Mouse (Mus musculus) megakaryocyte, embryonic 14.5 days (primary cell): ENCODE results near the gene Lpcat2.

Experiments used
- FLI1 ChIP-seq: IDR thresholded peaks from 2 replicates; pipeline ENCODE4 v1.6.1; 2012; ENCODE audit warnings: low read length, inconsistent platforms, mixed read lengths
- GATA1 ChIP-seq: IDR thresholded peaks from 3 replicates; pipeline ENCODE4 v1.6.1; 2012; ENCODE audit warnings: mixed read lengths, low read length, inconsistent platforms, borderline replicate concordance

DNA sequence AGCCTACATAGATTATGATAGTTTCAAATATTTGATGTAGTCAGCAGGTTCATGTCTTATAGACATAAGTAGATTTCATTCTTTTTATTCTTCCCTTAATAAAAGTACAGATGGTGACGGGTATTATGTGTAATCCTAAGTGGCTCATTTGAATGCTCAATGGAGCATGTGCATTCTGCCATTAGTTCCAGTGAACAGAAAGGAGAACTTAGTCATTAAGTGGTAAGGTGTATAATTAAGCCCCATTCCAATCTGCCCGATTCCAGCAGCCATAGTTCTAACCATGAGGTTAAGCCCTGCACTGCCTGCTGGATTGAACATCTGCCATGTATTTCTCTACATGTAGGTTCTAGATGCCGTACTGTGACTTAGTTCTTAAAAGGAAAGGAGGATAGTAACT is 66.6 kb downstream of the Lpcat2 start:
- TF ChIP-seq FLI1 (no peak), GATA1 (no peak)
